ENCODE assay signal across 21 mouse cellular contexts in genomic region chr2:57916375-57917023, GRCm38 (mm10).
DNase-seq lines count a peak whose midpoint lies in the region; ATAC-seq and TF ChIP-seq lines count a peak whose summit lies in the region.
"Had no signal": no experiment of that assay in that cellular context is flagged by ENCODE, and none has a peak within 500 bp of the region (broad histone marks: within the 10 kb centered on the region; RNA-seq: fewer than 3 reads in every experiment).

No protein-coding gene starts in this region.

- TF ChIP-seq POLR2A in brain, embryonic 14.5 days (IDR thresholded peaks at IDR 0.05; ENCODE audit: borderline replicate concordance, extremely low read depth, insufficient read depth, insufficient read length, poor library complexity, severe bottlenecking), result no peak

- H3K4me3 ChIP-seq in forebrain, embryonic 12.5 days (replicated peaks), result no peak overlapping the region
- H3K4me3 ChIP-seq in forebrain, embryonic 10.5 days, result no peak overlapping the region
- H3K4me3 ChIP-seq in midbrain, embryonic 13.5 days (replicated peaks), result no peak overlapping the region
- H3K4me3 ChIP-seq in midbrain, embryonic 11.5 days (ENCODE audit: low read depth, low read length), result no peak overlapping the region
- H3K4me3 ChIP-seq in hindbrain, postnatal 0 days (ENCODE audit: low read length), result no peak overlapping the region
- H3K4me3 ChIP-seq in intestine, embryonic 15.5 days (replicated peaks), result no peak overlapping the region
- H3K4me3 ChIP-seq: embryonic facial prominence, embryonic 15.5 days; layer of hippocampus, adult 2 months; limb, embryonic 15.5 days; liver, embryonic 15.5 days had no signal

- H3K36me3 ChIP-seq in forebrain, embryonic 12.5 days (replicated peaks), result no peaks in the 10 kb centered on the region
- H3K36me3 ChIP-seq in forebrain, embryonic 10.5 days (replicated peaks), result no peaks in the 10 kb centered on the region
- H3K36me3 ChIP-seq in midbrain, embryonic 13.5 days, result no peaks in the 10 kb centered on the region
- no peaks in the 10 kb centered on the region for H3K36me3 ChIP-seq in midbrain, embryonic 11.5 days (ENCODE audit: control insufficient read depth, insufficient read depth, low read length)
- no peaks in the 10 kb centered on the region for H3K36me3 ChIP-seq in hindbrain, postnatal 0 days (ENCODE audit: insufficient read depth, low read length)
- H3K36me3 ChIP-seq in intestine, embryonic 15.5 days, result no peaks in the 10 kb centered on the region
- H3K36me3 ChIP-seq: embryonic facial prominence, embryonic 15.5 days; limb, embryonic 15.5 days; liver, embryonic 15.5 days had no signal

- no peaks in the 10 kb centered on the region for H3K9me3 ChIP-seq in forebrain, embryonic 12.5 days
- no peaks in the 10 kb centered on the region for H3K9me3 ChIP-seq in forebrain, embryonic 10.5 days
- no peaks in the 10 kb centered on the region for H3K9me3 ChIP-seq in midbrain, embryonic 13.5 days
- no peaks in the 10 kb centered on the region for H3K9me3 ChIP-seq in midbrain, embryonic 11.5 days (ENCODE audit: control insufficient read depth, low read length)
- H3K9me3 ChIP-seq in hindbrain, postnatal 0 days (ENCODE audit: low read length), result no peaks in the 10 kb centered on the region
- H3K9me3 ChIP-seq in intestine, embryonic 15.5 days, result no peaks in the 10 kb centered on the region
- H3K9me3 ChIP-seq: embryonic facial prominence, embryonic 15.5 days; limb, embryonic 15.5 days; liver, embryonic 15.5 days had no signal

- no peak for DNase-seq in forebrain, embryonic 10.5 days (ENCODE audit: extremely low spot score, low spot score)
- no peak for DNase-seq in midbrain, embryonic 11.5 days (ENCODE audit: low spot score, missing footprints)
- DNase-seq in brain, embryonic 14.5 days (ENCODE audit: low read depth), result peak; percentile 94
- DNase-seq in hindbrain, postnatal 0 days (ENCODE audit: low spot score), result peak; percentile 46
- DNase-seq in testis, postnatal 10 days (ENCODE audit: low spot score), result no peak
- DNase-seq: B cell, adult 2 months; cerebellum, adult 8-10 months; heart, postnatal 10 days; kidney, adult 18-20 months; kidney, postnatal 14 days; layer of hippocampus, postnatal 36 days; thymus, postnatal 14 days had no signal

- no peak overlapping the region for H3K4me2 ChIP-seq in forebrain, embryonic 12.5 days
- no peak overlapping the region for H3K4me2 ChIP-seq in midbrain, embryonic 13.5 days (replicated peaks)
- H3K4me2 ChIP-seq in midbrain, embryonic 11.5 days, result no peak overlapping the region
- H3K4me2 ChIP-seq in hindbrain, postnatal 0 days (ENCODE audit: low read depth, low read length), result no peak overlapping the region
- no peak overlapping the region for H3K4me2 ChIP-seq in intestine, embryonic 15.5 days (replicated peaks)
- H3K4me2 ChIP-seq: embryonic facial prominence, embryonic 15.5 days; heart, embryonic 11.5 days; limb, embryonic 15.5 days; liver, embryonic 15.5 days had no signal

- 56% methylated on average over 15 of the region's 15 CpGs for whole genome bisulfite sequencing in forebrain, embryonic 12.5 days
- 90% methylated on average over 15 of the region's 15 CpGs for WGBS in forebrain, embryonic 10.5 days
- 78% methylated on average over 15 of the region's 15 CpGs for WGBS in midbrain, embryonic 13.5 days
- 86% methylated on average over 15 of the region's 15 CpGs for WGBS in midbrain, embryonic 11.5 days
- WGBS in hindbrain, postnatal 0 days, result 38% methylated on average over 15 of the region's 15 CpGs
- 84% methylated on average over 15 of the region's 15 CpGs for WGBS in intestine, embryonic 15.5 days

- no peak for TF ChIP-seq CTCF in brain, embryonic 14.5 days (IDR thresholded peaks at IDR 0.05; ENCODE audit: borderline replicate concordance, extremely low read depth, insufficient read depth, insufficient read length)
- no peak for TF ChIP-seq CTCF in hindbrain, postnatal 0 days (IDR thresholded peaks at IDR 0.05; ENCODE audit: low read depth)

- H3K27ac ChIP-seq in forebrain, embryonic 12.5 days, result no peak overlapping the region
- H3K27ac ChIP-seq in forebrain, embryonic 10.5 days, result no peak overlapping the region
- H3K27ac ChIP-seq in midbrain, embryonic 13.5 days, result no peak overlapping the region
- H3K27ac ChIP-seq in midbrain, embryonic 11.5 days (ENCODE audit: low read depth, low read length), result no peak overlapping the region
- H3K27ac ChIP-seq in hindbrain, postnatal 0 days, result no peak overlapping the region
- H3K27ac ChIP-seq in intestine, embryonic 15.5 days, result no peak overlapping the region
- H3K27ac ChIP-seq: embryonic facial prominence, embryonic 15.5 days; layer of hippocampus, adult 2 months; limb, embryonic 15.5 days; liver, embryonic 15.5 days; macrophage had no signal

- peak; percentile 82 for ATAC-seq in forebrain, embryonic 12.5 days (ENCODE audit: low FRiP score)
- ATAC-seq in midbrain, embryonic 13.5 days, result 0 out of 2 replicates have a peak, but pooled peaks have one; percentile 17
- no peak for ATAC-seq in midbrain, embryonic 11.5 days (ENCODE audit: low FRiP score)
- no peak for ATAC-seq in hindbrain, postnatal 0 days
- no peak for ATAC-seq in intestine, embryonic 15.5 days

- H3K27me3 ChIP-seq in forebrain, embryonic 12.5 days, result no peaks in the 10 kb centered on the region
- no peaks in the 10 kb centered on the region for H3K27me3 ChIP-seq in forebrain, embryonic 10.5 days (ENCODE audit: poor library complexity, severe bottlenecking)
- no peaks in the 10 kb centered on the region for H3K27me3 ChIP-seq in midbrain, embryonic 13.5 days
- H3K27me3 ChIP-seq in midbrain, embryonic 11.5 days (ENCODE audit: control insufficient read depth, insufficient read depth, low read length), result no peaks in the 10 kb centered on the region
- H3K27me3 ChIP-seq in hindbrain, postnatal 0 days (ENCODE audit: insufficient read depth, low read length), result no peaks in the 10 kb centered on the region
- no peaks in the 10 kb centered on the region for H3K27me3 ChIP-seq in intestine, embryonic 15.5 days (replicated peaks)
- H3K27me3 ChIP-seq: embryonic facial prominence, embryonic 15.5 days; limb, embryonic 15.5 days; liver, embryonic 15.5 days had no signal

- peaks cover 3% of the 10 kb centered on the region; the same call in 1 of the 2 replicates for H3K4me1 ChIP-seq in forebrain, embryonic 12.5 days
- H3K4me1 ChIP-seq in forebrain, embryonic 10.5 days, result no peaks in the 10 kb centered on the region
- H3K4me1 ChIP-seq in midbrain, embryonic 13.5 days (replicated peaks), result no peaks in the 10 kb centered on the region
- H3K4me1 ChIP-seq in midbrain, embryonic 11.5 days (ENCODE audit: control insufficient read depth, insufficient read depth, low read length), result no peaks in the 10 kb centered on the region
- H3K4me1 ChIP-seq in hindbrain, postnatal 0 days (ENCODE audit: insufficient read depth, low read length), result no peaks in the 10 kb centered on the region
- no peaks in the 10 kb centered on the region for H3K4me1 ChIP-seq in intestine, embryonic 15.5 days (replicated peaks)
- H3K4me1 ChIP-seq: embryonic facial prominence, embryonic 15.5 days; limb, embryonic 15.5 days; liver, embryonic 15.5 days had no signal

- no peak overlapping the region for H3K9ac ChIP-seq in forebrain, embryonic 12.5 days
- H3K9ac ChIP-seq in midbrain, embryonic 13.5 days (replicated peaks), result no peak overlapping the region
- H3K9ac ChIP-seq in midbrain, embryonic 11.5 days (ENCODE audit: low read length), result no peak overlapping the region
- no peak overlapping the region for H3K9ac ChIP-seq in hindbrain, postnatal 0 days (replicated peaks; ENCODE audit: low read length)
- no peak overlapping the region for H3K9ac ChIP-seq in intestine, embryonic 15.5 days
- H3K9ac ChIP-seq: embryonic facial prominence, embryonic 15.5 days; limb, embryonic 15.5 days; liver, embryonic 15.5 days had no signal

Comparison
In these comparisons a context has a peak if more than half of its experiments do, and no peak if none do; other contexts are left out.
1. ATAC-seq: peak in forebrain, embryonic 12.5 days (single experiment) and midbrain, embryonic 13.5 days (single experiment); none in midbrain, embryonic 11.5 days (single experiment), hindbrain, postnatal 0 days (single experiment) and intestine, embryonic 15.5 days (single experiment).
2. DNase-seq: peak in brain, embryonic 14.5 days (single experiment) and hindbrain, postnatal 0 days (single experiment); none in forebrain, embryonic 10.5 days (single experiment), midbrain, embryonic 11.5 days (single experiment) and testis, postnatal 10 days (single experiment).